Mouse (Mus musculus) hindbrain, postnatal 0 days (tissue): ENCODE data around the gene Csrp3. TPM values are rescaled to one million over a fixed set of nuclear protein-coding genes. Genes with fewer than 3 reads are reported as not detected.

Source experiments
- ATAC-seq: fragments of 200-750 bp; cut with Nextera tagmentation; 2 replicates; pipeline ENCODE4 v1.8.0; 2017; ENCODE audit warnings: mild to moderate bottlenecking, moderate TSS enrichment, moderate library complexity
- DNase-seq: peaks from one replicate; pipeline ENCODE4 v3.0.0-alpha.2; 2015; ENCODE audit warnings: low spot score
- H3K27ac ChIP-seq: fragments of 300-500 bp; sonication (generic); 2 replicates; pipeline ENCODE4 v1.5.1; 2014; ENCODE audit warnings: mild to moderate bottlenecking
- H3K27me3 ChIP-seq: fragments of 300-500 bp; sonication (generic); 2 replicates; pipeline ENCODE4 v1.6.1; 2014; ENCODE audit warnings: low read length, mixed read lengths; ENCODE audit not compliant: insufficient read depth
- H3K36me3 ChIP-seq: fragments of 300-500 bp; sonication (generic); 2 replicates; pipeline ENCODE4 v1.6.1; 2014; ENCODE audit warnings: low read length, mixed read lengths; ENCODE audit not compliant: insufficient read depth
- H3K4me1 ChIP-seq: fragments of 300-500 bp; sonication (generic); 2 replicates; pipeline ENCODE4 v1.6.1; 2014; ENCODE audit warnings: antibody characterized with exemption, low read length, mixed read lengths; ENCODE audit not compliant: insufficient read depth
- H3K4me2 ChIP-seq: fragments of 300-500 bp; sonication (generic); 2 replicates; pipeline ENCODE4 v1.6.1; 2014; ENCODE audit warnings: low read depth, mild to moderate bottlenecking, low read length, moderate library complexity, mixed read lengths
- H3K4me3 ChIP-seq: fragments of 300-500 bp; sonication (generic); 2 replicates; pipeline ENCODE4 v1.5.1; 2014; ENCODE audit warnings: low read length
- H3K9ac ChIP-seq: fragments of 300-500 bp; sonication (generic); replicated peaks from 2 replicates; pipeline ENCODE4 v1.6.1; 2014; ENCODE audit warnings: mild to moderate bottlenecking, low read length, moderate library complexity, mixed read lengths
- H3K9me3 ChIP-seq: fragments of 300-500 bp; sonication (generic); 2 replicates; pipeline ENCODE4 v1.6.1; 2016; ENCODE audit warnings: low read length, mixed read lengths
- CTCF ChIP-seq: IDR thresholded peaks from 2 replicates; pipeline ENCODE4 v1.5.1; 2016; ENCODE audit warnings: antibody characterized with exemption, control low read depth, low read depth
- WGBS: fragments of 180-500 bp; shearing (Covaris S2); extraction: QIAGEN DNeasy Blood & Tissue Kit; methylation state at CpG from one replicate; pipeline ENCODE4 v1.1.7; 2014; 5-methylcytosine and 5-hydroxymethylcytosine counted together
- polyA plus RNA-seq: library from polyadenylated mRNA; unstranded; fragments of >200 nt; fragmentation: Nextera tagmentation; extraction: Ambion mirVana; gene quantifications from 2 replicates; pipeline ENCODE4 v1.2.1, GENCODE M21; 2015
- total RNA-seq: library from RNA; depleted of rRNA; stranded (reverse); fragments of >200 nt; gene quantifications from 2 replicates; pipeline ENCODE4 v1.2.3, GENCODE M21; 2014; rRNA removed

Gene Csrp3
- total RNA-seq (not detected in 2 replicates), polyA plus RNA-seq (not detected in 2 replicates)

DNA sequence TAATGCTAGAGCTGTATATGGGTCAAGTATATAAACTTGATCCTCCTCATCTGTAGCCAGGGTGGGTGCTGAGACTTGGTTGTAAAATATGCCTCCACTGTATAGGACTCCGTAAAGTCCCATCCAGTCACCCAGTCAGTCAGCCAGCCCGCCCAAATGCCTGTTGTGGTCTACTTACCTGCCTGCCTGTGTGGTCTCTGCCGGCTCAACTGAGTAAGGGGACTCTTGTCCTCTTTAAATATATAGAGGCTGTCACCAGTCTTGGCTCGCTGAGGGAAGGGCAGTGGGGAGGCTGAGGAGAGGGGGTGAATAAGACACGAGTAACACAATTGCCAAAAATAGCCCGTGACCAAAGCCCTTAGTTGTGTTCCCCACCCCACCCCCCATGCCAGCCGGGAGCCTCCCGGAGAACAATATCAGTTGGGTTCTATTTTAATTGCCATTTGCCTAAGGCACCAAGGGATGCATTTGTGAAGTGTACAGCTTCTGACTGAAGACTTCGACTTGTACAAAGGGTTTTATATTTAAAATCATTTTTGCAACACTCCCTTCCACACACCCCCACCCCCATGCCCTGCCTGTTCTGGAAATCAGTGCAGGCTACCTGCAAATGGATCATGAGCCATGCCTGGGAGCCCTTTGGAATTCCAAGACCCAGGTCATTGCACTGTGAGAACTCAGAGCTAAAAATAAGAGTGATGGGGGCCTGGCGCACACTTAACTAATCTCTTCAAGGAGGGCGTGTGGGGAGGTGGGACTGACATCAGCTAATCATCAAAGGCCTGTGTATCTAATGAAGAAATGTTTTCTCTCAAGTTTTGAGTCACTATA is at the start of gene Csrp3:
Csrp3 (minus strand) TSS at position 214 of the 831 bp plus-strand sequence.
- Histone ChIP-seq H3K9me3 (no peaks in the 10 kb centered on the region), H3K9ac (no peak within 1 kb of the TSS), H3K36me3 (no peaks in the 10 kb centered on the region), H3K4me1 (no peaks in the 10 kb centered on the region), H3K4me2 (no peak within 1 kb of the TSS), H3K27ac (no peak within 1 kb of the TSS), H3K27me3 (no peaks in the 10 kb centered on the region), H3K4me3 (no peak within 1 kb of the TSS)
- TF ChIP-seq CTCF = no peak
- DNase-seq (no peak), ATAC-seq (no peak)
- 36% methylated on average over 11 of the region's 11 CpGs for WGBS

DNA sequence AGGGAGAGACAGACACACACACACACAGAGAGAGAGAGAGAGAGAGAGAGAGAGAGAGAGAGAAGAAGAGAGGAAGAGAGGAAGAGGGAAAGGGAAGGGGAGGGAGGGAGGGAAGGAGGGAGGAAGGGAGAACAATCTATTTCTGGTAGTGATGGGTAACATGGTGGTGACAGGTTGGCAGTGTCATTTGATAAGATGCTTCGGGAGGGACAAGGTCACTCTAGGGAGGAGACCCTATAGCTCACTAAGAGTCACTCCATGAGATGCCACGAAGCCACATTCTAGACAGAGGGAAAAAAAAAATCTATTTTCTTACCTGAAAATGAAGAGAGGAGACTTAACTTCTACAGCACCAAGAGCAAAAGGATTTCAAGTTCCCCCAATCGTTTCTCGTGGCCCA is 48.2 kb upstream of the Csrp3 start:
- no peak for ATAC-seq
- WGBS = 89% methylated on average over 4 of the region's 4 CpGs
- H3K9me3 ChIP-seq = no peaks in the 10 kb centered on the region

GRCm38 (mm10) chr7:48895475-48895874 is 47.6 kb upstream of the Csrp3 start:
- DNase-seq (no peak), ATAC-seq (no peak)
- H3K9me3 ChIP-seq = no peaks in the 10 kb centered on the region
- peaks cover 6% of the 10 kb centered on the region; the same call in 1 of the 2 replicates for H3K4me1 ChIP-seq
- no peak overlapping the region for H3K4me2 ChIP-seq
- no peak overlapping the region for H3K27ac ChIP-seq
- H3K27me3 ChIP-seq = no peaks in the 10 kb centered on the region
- TF ChIP-seq CTCF = no peak
- no peak overlapping the region for H3K4me3 ChIP-seq
- no peaks in the 10 kb centered on the region for H3K36me3 ChIP-seq
- H3K9ac ChIP-seq = no peak overlapping the region
- 80% methylated on average over 4 of the region's 4 CpGs for WGBS

More for the DNA sequence above, 48.2 kb upstream of the Csrp3 start:
- Histone ChIP-seq H3K9ac (no peak overlapping the region), H3K4me1 (peaks cover 6% of the 10 kb centered on the region; the same call in 1 of the 2 replicates), H3K27ac (no peak overlapping the region), H3K27me3 (no peaks in the 10 kb centered on the region), H3K4me3 (no peak overlapping the region), H3K36me3 (no peaks in the 10 kb centered on the region), H3K4me2 (no peak overlapping the region)
- DNase-seq = no peak
- no peak for TF ChIP-seq CTCF

- DNase-seq = no peak
- Histone ChIP-seq H3K9me3 (no peaks in the 10 kb centered on the region), H3K27ac (no peak overlapping the region), H3K36me3 (no peaks in the 10 kb centered on the region), H3K4me1 (peaks cover 6% of the 10 kb centered on the region; the same call in 1 of the 2 replicates), H3K9ac (no peak overlapping the region), H3K4me2 (no peak overlapping the region), H3K4me3 (no peak overlapping the region), H3K27me3 (no peaks in the 10 kb centered on the region)
- no peak for ATAC-seq
- TF ChIP-seq CTCF = no peak
- 83% methylated on average over 6 of the region's 6 CpGs for WGBS
Measured at GRCm38 (mm10) chr7:48894763-48895162, 46.9 kb upstream of the Csrp3 start.

DNA sequence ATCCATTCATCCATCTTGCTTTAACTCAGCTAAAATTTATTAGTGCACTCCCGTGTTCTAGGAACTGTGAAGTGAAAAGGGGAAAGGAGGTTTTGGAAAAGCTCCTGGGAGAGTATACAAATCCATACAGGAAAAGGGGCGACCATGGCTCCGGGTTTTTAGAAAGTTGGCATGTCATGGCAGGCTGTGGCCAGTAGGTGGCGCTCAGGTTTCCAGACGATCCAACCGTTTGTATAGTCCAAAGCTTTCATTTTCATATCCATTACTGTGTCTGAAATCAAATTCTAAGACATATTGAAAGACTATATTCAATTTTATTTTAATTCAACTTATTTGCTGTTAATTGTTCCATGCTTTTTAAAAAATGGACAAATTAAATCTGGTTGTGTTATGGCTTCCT is 46.3 kb upstream of the Csrp3 start:
- DNase-seq (peak; percentile 82), ATAC-seq (peak; percentile 46; the same call in 1 of the 2 replicates)
- 1% methylated on average over 6 of the region's 6 CpGs for WGBS
- Histone ChIP-seq H3K4me3 (no peak overlapping the region), H3K27ac (no peak overlapping the region), H3K27me3 (no peaks in the 10 kb centered on the region), H3K4me2 (no peak overlapping the region), H3K9ac (no peak overlapping the region), H3K9me3 (no peaks in the 10 kb centered on the region), H3K36me3 (no peaks in the 10 kb centered on the region), H3K4me1 (peaks cover 6% of the 10 kb centered on the region; the same call in 1 of the 2 replicates)
- peak; percentile 90 for TF ChIP-seq CTCF

- Histone ChIP-seq H3K27ac (no peak overlapping the region), H3K4me3 (no peak overlapping the region), H3K9me3 (no peaks in the 10 kb centered on the region), H3K27me3 (no peaks in the 10 kb centered on the region), H3K4me2 (no peak overlapping the region), H3K4me1 (peaks cover 6% of the 10 kb centered on the region; the same call in 1 of the 2 replicates), H3K9ac (no peak overlapping the region), H3K36me3 (no peaks in the 10 kb centered on the region)
- 71% methylated on average over 7 of the region's 7 CpGs for WGBS
- no peak for DNase-seq
- no peak for ATAC-seq
- no peak for TF ChIP-seq CTCF
Measured at GRCm38 (mm10) chr7:48893093-48893492, 45.3 kb upstream of the Csrp3 start.

GRCm38 (mm10) chr7:48891029-48891428 is 43.2 kb upstream of the Csrp3 start:
- Histone ChIP-seq H3K4me1 (no peaks in the 10 kb centered on the region; the same call in 1 of the 2 replicates), H3K36me3 (no peaks in the 10 kb centered on the region), H3K4me2 (no peak overlapping the region), H3K4me3 (no peak overlapping the region), H3K27ac (no peak overlapping the region), H3K9me3 (no peaks in the 10 kb centered on the region), H3K27me3 (no peaks in the 10 kb centered on the region), H3K9ac (no peak overlapping the region)
- WGBS = 27% methylated on average over 5 of the region's 5 CpGs
- no peak for ATAC-seq
- no peak for DNase-seq
- TF ChIP-seq CTCF = no peak
